Mouse (Mus musculus): ENCODE data around the gene Fbxo6. TPM values are rescaled to one million over a fixed set of nuclear protein-coding genes. Genes with fewer than 3 reads are reported as not detected.
"Not testable (repeated sequence)": the region's sequence is repeated elsewhere in the genome, so short reads cannot be mapped to it uniquely, and the experiment has no call there.

The Fbxo6 gene
- total RNA-seq (2021): 10 to 100 TPM; 34.5 to 37.5 TPM

GRCm38 (mm10) chr4:148151267-148152168 is at the start of gene Fbxo6:
Gene Fbxo6 (minus strand): TSS chr4:148152140.
- intact Hi-C loops (cut with DNase I): loop anchor here (1.0 to 10.0 kb wide), 2 partner anchors 37 to 207 kb away; partner anchors contain the start of gene 2510039O18Rik
- DNase-seq (ENCODE audit: low spot score): peak; percentile 85

DNA sequence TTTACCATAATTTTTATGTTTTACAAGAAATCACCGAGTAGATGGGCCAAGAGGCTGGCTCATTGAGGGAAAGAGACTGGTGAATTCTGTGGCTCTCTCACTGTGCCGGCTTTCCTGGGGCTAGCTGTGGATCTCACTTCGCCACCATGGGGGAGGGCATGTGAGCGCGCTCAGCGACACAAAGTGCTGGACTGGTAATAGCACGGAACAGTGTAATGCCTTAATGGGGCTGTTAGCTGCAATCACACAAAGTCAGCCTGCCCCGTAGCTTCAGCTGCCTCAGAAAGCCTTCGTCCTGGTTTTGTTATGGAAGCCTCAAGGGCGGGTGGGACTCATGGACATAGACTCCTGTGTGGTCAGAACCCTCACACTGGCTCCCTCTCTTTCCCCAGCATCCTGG is 46.8 kb upstream of the Fbxo6 start:
- intact Hi-C loops (cut with DNase I): no loop called here
- no peak for DNase-seq (ENCODE audit: low spot score)

DNA sequence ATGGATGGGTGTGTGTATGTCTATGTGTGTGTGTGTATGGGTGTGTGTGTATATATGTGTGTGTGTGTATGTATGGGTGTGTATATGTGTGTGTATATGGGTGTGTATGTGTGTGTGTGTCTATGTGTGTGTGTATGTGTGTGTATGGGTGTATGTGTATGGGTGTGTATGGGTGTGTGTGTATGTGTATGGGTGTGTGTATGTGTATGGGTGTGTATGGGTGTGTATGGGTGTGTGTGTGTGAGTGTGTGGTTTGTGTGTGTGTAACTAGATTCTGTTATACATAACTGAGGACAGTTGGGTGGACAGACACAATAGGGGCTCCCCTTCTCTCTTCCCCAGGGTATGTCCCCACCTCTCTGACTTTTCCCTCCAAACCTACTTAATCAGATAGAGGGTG is 42.5 kb upstream of the Fbxo6 start:
- intact Hi-C loops (cut with DNase I): no loop called here
- no peak for DNase-seq (ENCODE audit: low spot score)

DNA sequence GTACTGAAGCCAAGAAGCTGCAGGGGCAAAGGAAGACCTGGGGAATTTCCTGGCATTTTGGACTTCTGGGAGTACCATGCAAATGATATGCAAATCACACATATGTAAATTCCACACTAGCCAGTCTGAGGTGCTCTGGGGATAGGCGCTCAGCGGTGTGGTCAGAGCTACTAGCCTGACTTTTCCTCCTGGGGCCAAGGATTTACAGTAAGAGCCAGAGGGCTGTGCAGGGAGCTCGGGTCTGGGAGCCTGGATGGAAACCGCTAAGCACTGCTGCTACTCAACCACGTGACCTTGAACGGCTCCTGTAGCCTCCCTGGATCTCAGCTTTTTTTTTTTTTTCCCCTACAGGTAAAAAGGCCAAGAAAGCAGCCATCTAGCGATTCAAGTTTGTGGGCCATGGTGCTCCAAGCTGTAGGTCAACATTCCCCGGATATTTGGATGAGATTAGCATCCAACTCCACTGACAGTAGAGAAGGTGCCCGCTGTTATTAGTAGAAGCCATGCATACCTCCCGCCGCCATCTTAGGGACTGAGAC is 40.8 kb upstream of the Fbxo6 start:
- no peak for DNase-seq (ENCODE audit: low spot score)
- intact Hi-C loops (cut with DNase I): no loop called here

DNA sequence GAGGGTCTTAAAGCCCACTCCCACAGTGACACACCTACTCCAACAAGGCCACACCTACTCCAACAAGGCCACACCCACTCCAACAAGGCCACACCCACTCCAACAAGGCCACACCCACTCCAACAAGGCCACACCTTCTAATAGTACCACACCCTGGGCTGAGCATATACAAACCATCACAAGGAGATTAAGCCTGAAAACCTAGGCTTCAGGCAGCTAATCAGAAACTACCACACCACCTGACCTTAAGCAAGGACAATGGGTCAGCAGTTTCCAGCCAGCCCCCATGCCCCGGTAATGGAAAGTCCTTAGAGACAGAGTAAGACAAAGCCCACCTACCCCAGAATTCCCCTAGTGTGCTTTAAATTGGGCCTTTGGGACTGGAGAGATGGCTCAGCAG is 36.8 kb upstream of the Fbxo6 start:
- DNase-seq (ENCODE audit: low spot score); intact Hi-C loops (cut with DNase I): not testable (repeated sequence)

DNA sequence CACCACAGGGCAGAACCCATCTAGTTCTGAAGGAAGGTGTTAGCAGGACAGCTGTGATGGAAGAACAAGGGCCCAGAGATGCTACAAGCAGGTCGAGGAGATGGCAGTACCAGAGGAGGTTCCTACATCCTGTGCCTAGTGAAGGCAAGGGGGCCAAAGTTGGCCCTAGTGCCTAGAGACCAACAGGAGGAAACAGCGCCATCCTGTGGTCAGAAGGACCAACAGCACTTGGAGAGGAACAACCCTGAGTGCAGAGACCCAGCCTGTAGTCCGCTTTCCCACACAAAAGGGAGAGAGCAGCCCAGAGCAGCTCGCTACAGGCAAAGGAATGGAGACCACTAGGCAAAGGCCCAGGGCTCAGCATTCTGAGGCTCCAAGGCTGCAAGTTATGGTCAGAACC is 33.9 kb upstream of the Fbxo6 start:
- intact Hi-C loops (cut with DNase I): no loop called here
- no peak for DNase-seq (ENCODE audit: low spot score)

DNA sequence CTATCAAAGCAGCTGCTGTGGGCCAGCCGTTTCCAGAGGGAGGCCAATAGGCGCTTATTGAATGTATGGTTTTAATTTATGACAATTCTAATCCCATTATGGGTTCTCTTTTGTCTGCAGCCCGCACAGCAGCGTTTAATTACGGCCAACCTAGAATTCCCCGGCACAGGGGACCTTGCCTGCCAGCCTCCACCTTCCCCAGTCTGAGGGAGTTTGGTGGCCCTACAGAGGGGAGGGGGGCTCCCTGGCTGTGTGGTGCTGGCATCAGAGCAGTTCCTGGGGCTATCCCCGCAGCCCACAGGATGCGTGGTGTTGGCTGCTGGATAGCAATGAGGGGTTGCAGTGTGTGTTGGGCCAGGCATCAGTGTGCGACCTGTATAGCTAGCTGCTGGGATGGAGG is 32.6 kb upstream of the Fbxo6 start:
- intact Hi-C loops (cut with DNase I): no loop called here
- no peak for DNase-seq (ENCODE audit: low spot score)

DNA sequence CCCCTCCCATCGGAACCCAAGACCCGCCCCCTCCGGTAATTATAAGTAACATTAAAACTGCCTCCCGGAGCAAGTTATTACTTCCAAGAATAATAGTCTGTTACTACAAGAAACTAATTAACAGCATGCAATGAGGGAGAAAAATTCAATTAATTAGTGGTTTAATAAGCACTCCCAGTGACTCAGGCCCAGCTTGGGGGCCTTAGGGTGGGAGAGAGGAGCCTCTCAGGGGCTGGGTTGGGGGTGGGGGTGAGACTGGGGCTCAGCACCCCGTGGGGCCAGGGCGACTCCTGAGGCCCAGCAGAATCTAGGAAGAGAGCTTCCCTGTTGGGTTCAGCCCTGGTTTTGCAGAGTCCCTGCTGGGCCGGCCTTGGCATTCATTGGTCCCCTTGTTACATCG is 30.4 kb upstream of the Fbxo6 start:
- no peak for DNase-seq (ENCODE audit: low spot score)
- intact Hi-C loops (cut with DNase I): no loop called here

DNA sequence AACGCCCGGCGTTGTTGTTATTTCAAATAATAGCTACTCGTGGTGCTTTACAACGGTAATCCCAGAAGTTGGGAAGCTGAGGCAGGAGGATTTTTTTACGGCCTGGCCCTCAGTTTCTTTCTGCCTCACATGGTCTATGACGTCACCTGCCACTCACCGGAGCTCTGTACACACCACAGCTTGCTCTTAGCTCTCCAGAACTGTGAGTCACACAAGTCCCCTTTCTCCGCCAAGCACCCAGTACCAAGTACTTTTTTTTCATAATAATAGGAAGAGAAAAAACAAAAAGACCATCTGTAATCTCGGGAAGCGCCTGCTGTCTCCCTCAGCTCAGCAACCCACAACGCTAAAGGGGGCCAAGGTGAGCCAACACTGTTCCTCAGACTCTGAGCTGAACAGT is 29.5 kb upstream of the Fbxo6 start:
- DNase-seq (ENCODE audit: low spot score): no peak
- intact Hi-C loops (cut with DNase I): no loop called here

- DNase-seq (ENCODE audit: low spot score): no peak
- intact Hi-C loops (cut with DNase I): no loop called here
Measured at GRCm38 (mm10) chr4:148177716-148178115, 25.8 kb upstream of the Fbxo6 start.

- intact Hi-C loops (cut with DNase I): not testable (repeated sequence)
Measured at GRCm38 (mm10) chr4:148176603-148177002, 24.7 kb upstream of the Fbxo6 start.

GRCm38 (mm10) chr4:148174495-148174862 is 22.5 kb upstream of the Fbxo6 start:
- intact Hi-C loops (cut with DNase I): loop anchor here (5.0 kb wide), 1 partner anchor 433 kb away; no protein-coding TSS in a partner anchor

More at GRCm38 (mm10) chr4:148176603-148177002, 24.7 kb upstream of the Fbxo6 start:
- not testable (repeated sequence) for DNase-seq (ENCODE audit: low spot score)

GRCm38 (mm10) chr4:148173811-148174494 is 22.0 kb upstream of the Fbxo6 start:
- DNase-seq (ENCODE audit: low spot score): no peak
- intact Hi-C loops (cut with DNase I): loop anchor here (5.0 kb wide), 1 partner anchor 433 kb away; no protein-coding TSS in a partner anchor

More at GRCm38 (mm10) chr4:148174495-148174862, 22.5 kb upstream of the Fbxo6 start:
- DNase-seq (ENCODE audit: low spot score): no peak

DNA sequence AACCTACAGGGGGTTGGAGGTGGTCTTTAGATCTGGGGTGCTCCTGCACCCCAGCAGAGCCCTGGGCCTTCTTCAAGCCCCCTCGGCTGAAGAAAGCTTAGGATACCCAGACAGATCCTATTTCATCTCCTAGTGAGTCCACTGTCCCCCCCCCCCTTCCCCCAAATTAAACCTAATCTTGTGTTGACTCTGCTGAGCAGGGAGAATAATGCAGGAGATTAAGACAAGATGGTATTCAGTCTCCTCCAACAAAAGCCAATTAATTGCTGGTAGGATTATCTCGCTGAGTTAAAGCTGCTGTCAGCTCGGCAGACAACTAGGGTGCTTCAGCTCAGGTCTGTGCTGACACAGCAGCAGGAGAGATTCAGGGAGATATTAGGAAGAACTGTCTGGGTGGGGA is 19.3 kb upstream of the Fbxo6 start:
- intact Hi-C loops (cut with DNase I): loop anchor here (1.0 to 5.0 kb wide), 2 partner anchors 258 to 436 kb away; no protein-coding TSS in a partner anchor
- DNase-seq (ENCODE audit: low spot score): no peak

DNA sequence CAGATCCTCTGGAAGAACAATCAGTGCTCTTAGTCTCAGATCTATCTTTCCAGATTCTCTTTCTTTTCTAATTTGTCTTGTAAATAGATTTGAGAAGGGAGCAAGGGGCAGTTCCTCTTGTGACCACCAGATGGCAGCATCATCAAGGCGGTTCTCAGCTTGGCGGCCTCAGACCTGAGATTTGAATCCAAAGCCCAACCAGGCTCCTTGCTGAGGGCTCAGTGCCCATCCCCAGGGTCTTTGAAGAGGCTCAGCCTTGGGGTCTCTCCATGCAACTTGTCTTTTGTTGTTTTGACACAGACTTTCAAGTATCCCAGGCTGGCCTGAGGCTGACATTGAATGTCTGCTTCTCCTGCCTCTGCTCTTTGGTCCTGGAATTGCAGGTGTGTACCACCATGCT is 18.9 kb upstream of the Fbxo6 start:
- intact Hi-C loops (cut with DNase I): loop anchor here (1.0 to 5.0 kb wide), 2 partner anchors 258 to 436 kb away; no protein-coding TSS in a partner anchor

GRCm38 (mm10) chr4:148169586-148169985 is 17.6 kb upstream of the Fbxo6 start:
- intact Hi-C loops (cut with DNase I): no loop called here
- no peak for DNase-seq (ENCODE audit: low spot score)

More for the DNA sequence above, 18.9 kb upstream of the Fbxo6 start:
- no peak for DNase-seq (ENCODE audit: low spot score)

DNA sequence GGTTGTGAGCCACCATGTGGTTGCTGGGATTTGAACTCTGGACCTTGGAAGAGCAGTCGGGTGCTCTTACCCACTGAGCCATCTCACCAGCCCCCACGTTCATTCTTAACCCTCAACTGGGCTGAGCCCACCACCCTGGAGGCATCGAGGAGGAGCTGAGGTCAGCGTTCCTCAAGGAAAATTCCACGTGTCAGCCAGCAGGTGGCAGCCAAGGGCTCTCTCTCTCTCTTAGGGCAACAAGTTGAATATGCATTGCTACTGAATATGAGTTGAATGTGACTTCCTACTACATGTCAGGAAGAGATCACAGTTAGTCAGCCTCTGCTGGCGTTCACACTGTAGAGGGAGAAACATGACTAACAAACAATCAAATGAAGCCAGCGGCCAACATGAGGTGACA is 16.3 kb upstream of the Fbxo6 start:
- DNase-seq (ENCODE audit: low spot score): no peak
- intact Hi-C loops (cut with DNase I): no loop called here

- DNase-seq (ENCODE audit: low spot score): no peak
- intact Hi-C loops (cut with DNase I): no loop called here
Measured at GRCm38 (mm10) chr4:148166986-148167385, 15.0 kb upstream of the Fbxo6 start.

DNA sequence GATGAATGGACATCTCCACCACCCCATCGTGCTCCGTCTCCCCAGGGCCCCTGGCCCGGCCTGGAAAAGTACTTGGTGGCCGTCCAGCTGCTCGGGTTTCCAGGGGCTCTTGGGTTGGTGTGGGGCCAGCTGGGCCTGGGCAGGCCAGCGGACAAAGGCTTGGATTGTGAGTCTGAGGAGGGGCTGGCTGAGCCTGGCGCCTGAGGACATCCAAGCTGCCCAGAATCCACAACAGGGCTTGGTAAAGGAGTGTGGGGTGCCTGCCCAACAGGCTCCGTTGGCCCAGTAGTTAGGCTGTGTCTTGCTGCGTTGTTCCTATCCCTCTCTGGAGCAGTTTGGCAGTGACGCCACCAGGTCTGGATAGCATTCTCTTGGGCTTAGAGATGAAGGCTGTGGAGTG is 14.5 kb upstream of the Fbxo6 start:
- intact Hi-C loops (cut with DNase I): no loop called here
- DNase-seq (ENCODE audit: low spot score): no peak

GRCm38 (mm10) chr4:148165551-148165950 is 13.6 kb upstream of the Fbxo6 start:
- no peak for DNase-seq (ENCODE audit: low spot score)
- intact Hi-C loops (cut with DNase I): loop anchor here (1.0 kb wide), 1 partner anchor 51 kb away; no protein-coding TSS in a partner anchor
